Mouse (Mus musculus) cerebellum, adult (tissue): ENCODE data around the gene Napa.

Source experiments
- ATAC-seq: cut with Nextera tagmentation; 2 replicates; pipeline ENCODE4 v1.9.2; 2017; ENCODE audit warnings: mild to moderate bottlenecking, moderate library complexity, mixed read lengths; ENCODE audit not compliant: insufficient number of reproducible peaks, low FRiP score, low TSS enrichment

The Napa gene

GRCm38 (mm10) chr7:16087587-16087986 lies 10.7 kb upstream of the Napa start:
- ATAC-seq = peak; percentile 36; the same call in 1 of the 2 replicates

- no peak for ATAC-seq
Measured at GRCm38 (mm10) chr7:16094592-16094991, 3.7 kb upstream of the Napa start.

DNA sequence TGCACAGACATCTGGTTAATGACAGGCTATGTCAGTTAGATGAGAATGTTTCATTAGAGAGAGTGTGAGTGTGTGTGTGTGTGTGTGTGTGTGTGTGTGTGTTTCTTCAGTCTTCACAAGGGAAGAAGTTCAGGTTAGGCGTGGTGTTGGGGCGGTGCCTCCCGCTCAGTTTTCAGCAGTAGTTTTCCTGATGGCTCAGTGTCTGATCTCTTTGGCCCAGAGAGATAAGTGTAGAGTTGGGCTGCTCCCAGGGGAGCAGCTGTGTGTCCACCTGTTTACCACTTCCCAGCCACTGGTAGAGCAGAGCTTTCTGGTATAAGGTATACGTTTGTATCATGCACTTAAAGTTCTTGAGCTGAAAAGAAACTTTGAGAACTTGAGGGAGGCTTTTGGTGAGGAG lies 1.6 kb downstream of the Napa start:
- ATAC-seq = no peak

GRCm38 (mm10) chr7:16101081-16101480 lies 2.8 kb downstream of the Napa start:
- ATAC-seq = no peak

DNA sequence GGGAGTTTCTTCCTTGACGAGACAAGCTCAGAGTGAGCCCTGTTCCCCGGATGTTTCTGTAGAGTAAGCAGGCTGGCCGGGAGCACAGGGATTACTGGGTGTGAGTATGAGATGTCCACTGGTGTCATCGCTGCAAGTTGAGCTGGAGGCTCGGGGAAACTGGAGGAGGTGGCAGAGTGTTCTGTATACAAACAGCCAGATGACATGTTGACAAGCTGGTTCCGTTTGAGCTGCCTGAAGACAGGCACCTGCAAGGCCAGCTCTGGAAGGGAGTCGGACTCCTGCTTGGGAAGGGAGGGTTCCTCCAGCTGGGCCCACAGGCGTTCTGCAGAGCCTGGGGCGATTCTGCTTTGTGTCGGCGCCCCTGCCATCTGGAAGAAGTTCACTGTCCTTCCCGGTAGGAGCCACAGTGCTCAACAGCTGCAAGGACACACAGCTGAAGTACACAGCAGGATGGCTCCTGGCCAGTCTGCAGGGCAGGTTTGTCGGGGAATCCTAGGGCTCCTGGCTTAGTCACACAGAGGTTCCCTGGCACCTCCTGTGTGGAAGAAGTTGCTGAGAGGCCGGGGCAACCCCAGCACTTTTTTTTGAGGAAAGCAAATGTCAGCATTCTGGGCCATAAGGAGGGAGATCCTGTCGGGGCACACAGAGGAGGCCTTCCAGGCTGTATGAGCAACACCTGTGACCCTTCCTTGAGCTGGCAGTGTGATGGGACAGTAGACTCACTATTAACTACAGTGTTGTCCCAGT lies 3.6 kb downstream of the Napa start:
- ATAC-seq = no peak

DNA sequence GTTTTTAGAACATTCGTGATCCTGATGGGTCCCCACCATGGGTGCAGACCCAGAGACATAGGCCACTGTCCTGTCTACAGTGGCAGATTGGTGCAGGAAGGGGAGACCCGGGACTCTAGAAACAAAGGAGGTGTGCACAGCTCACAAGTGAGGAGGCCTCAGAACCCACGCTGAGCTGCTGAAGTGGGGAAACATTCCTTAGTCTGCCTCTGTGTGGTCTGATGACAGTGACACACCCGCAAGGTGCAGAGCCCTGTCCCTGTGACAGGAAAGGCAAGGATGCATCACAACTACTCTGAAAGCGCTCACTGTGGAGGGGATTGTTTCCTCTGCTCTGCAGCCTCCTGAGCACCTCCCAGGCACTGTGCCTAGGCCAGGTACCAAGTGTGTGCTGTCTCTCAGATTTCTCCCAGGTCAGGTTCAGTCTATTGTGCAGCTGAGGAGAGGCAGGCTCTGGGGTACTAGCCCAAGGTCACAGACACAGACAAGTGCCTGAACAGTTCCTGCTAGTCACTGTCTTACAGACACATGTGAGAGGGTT lies 4.5 kb downstream of the Napa start:
- ATAC-seq = no peak

GRCm38 (mm10) chr7:16103760-16104159 lies 5.5 kb downstream of the Napa start:
- ATAC-seq = peak; percentile 88

DNA sequence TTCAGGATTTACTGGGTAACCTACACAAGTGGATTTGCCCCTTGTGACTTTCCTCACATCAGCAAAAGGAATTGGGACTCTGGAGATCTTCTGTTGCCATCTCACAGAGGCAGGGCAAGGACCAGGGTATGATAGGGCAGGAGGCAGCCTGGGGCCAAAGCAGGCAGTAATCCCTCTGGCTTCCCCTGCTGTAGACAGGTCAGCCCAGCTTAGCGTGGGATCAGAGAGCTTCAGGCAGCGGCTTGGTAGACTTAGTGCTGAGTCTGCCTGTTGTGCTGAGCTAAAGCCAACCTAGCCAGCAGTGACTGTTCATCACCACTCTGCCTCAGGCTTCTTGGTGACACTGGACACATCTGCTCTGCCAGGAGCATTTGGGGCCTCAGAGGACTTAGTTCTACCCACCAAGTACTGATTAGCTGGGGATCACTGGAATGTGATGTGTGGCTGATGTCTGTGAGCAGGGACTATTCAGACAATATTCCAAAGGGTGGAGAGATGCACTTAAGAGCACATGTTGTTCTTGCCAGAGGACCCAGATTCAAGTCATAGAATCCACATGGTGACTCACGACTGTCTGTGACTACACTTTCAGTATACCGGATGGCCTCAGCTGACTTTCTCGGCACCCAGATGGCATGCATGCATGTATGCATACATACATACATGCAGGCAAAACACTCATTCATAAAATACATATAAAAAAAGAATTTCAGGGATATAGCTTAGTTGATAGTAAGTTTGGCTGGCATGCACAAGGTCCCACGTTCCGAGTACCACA lies 6.5 kb downstream of the Napa start:
- ATAC-seq = no peak

GRCm38 (mm10) chr7:16108886-16109542 lies 10.8 kb downstream of the Napa start:
- no peak for ATAC-seq

GRCm38 (mm10) chr7:16110158-16110557 lies 11.9 kb downstream of the Napa start:
- no peak for ATAC-seq

GRCm38 (mm10) chr7:16111284-16112090 lies 13.2 kb downstream of the Napa start:
- ATAC-seq = no peak

DNA sequence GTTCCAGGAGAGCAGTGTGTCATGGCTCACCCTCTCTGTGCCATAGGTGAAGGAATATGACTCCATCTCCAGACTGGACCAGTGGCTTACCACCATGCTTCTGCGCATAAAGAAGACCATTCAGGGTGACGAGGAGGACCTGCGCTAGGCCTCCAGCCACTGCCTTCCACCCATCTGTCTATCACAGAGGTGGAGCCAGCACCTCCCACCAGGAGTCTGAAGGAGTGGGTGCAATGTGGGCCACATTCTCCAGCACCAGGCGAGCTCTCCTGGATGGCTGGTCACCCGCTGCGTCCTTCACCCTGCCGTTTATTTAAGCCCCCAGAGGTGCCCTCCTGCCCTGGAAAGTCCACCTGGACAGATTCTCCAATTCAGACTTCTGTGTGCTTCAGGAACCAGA lies 18.2 kb downstream of the Napa start:
- no peak for ATAC-seq

DNA sequence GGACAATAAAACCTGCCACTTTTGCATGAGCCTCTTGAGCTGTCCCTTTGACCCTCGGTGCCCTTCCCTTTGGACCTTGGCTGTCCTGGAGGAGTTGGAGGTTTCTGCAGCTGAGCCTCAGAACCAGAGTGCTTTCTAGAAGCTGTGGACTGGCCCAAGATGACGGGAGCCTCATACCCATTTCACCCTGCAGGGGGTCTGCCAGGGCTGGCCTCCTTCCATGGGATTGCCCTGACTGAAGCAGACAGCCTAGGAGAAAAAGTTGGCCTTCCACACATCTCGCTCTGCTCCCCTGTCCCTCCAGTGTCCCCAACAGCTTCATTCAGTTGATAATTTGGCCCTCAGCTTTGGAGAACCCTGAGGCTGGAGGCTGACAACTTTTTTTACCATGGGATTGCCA lies 18.8 kb downstream of the Napa start:
- ATAC-seq = no peak

- peak; percentile 72 for ATAC-seq
Measured at GRCm38 (mm10) chr7:16119569-16120261, 21.5 kb downstream of the Napa start, which contains the start of gene Kptn. Gene Kptn (plus strand): TSS chr7:16119895.

GRCm38 (mm10) chr7:16120262-16120600 lies 22.0 kb downstream of the Napa start:
- peak; percentile 15; the same call in 1 of the 2 replicates for ATAC-seq

- no peak for ATAC-seq
Measured at GRCm38 (mm10) chr7:16125829-16126228, 27.6 kb downstream of the Napa start.

GRCm38 (mm10) chr7:16128344-16128743 lies 30.1 kb downstream of the Napa start:
- peak; percentile 41; the same call in 1 of the 2 replicates for ATAC-seq

DNA sequence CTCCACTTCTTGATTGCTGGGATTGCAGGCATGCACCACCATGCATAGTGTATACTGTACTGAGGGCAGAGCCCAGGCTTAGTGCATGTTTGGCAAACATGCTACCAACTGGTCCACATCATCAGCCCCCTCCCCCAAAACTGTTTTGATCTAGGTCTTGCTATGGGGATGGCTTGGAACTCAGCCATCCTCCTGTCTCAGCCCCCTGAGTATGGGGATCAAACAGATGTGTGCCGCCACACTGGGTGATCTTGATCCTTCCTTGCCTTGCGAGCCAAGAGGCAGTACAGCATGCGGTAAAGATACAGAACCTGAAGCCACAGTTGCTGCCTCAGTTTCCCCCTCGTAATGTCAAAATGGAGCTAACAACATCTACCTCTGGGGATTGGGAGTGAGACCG lies 30.6 kb downstream of the Napa start:
- ATAC-seq = no peak

DNA sequence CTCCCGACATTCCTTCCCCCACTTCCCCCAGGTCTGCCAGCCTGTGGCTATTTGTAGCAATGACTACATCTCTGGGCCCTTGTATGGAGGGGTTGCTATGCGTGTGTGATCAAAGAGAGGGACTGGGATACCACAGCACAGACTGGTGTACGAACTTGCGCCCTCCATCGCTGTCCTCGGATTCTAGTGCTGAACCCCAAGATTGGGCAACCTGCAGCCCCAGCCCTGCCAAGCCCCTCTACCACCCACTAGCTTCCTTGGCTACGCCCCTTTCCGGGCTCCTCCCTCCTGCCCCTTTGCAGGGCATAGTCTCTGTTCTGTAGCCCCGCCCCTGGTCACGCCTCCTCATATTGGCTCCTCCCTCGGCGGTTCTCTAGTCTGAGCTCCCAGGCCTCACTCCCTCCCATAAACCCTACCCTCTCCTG lies 31.2 kb downstream of the Napa start, which contains the start of gene Slc8a2:
Gene Slc8a2 (plus strand): TSS at position 406 of the 425 bp plus-strand sequence.
- peak; percentile 73 for ATAC-seq
